Mouse (Mus musculus): ENCODE measurements around the gene Lmo7.

The Lmo7 gene

GRCm38 (mm10) chr14:101836401-101836800, 106.6 kb downstream of the Lmo7 start:
- no peak for DNase-seq (ENCODE audit: low read depth, low spot score)

- no peak for DNase-seq (ENCODE audit: low read depth, low spot score)
Measured at GRCm38 (mm10) chr14:101837176-101837575, 107.4 kb downstream of the Lmo7 start.

GRCm38 (mm10) chr14:101838231-101838839, 108.6 kb downstream of the Lmo7 start:
- DNase-seq (ENCODE audit: low read depth, low spot score) = no peak

- no peak for DNase-seq (ENCODE audit: low read depth, low spot score)
Measured at GRCm38 (mm10) chr14:101839771-101840731, 110.3 kb downstream of the Lmo7 start.

GRCm38 (mm10) chr14:101841271-101841670, 111.5 kb downstream of the Lmo7 start:
- no peak for DNase-seq (ENCODE audit: low read depth, low spot score)

- peak; percentile 9 for DNase-seq (ENCODE audit: low read depth, low spot score)
Measured at GRCm38 (mm10) chr14:101842521-101842920, 112.8 kb downstream of the Lmo7 start.

- no peak for DNase-seq (ENCODE audit: low read depth, low spot score)
Measured at GRCm38 (mm10) chr14:101843443-101843842, 113.7 kb downstream of the Lmo7 start.

- no peak for DNase-seq (ENCODE audit: low read depth, low spot score)
Measured at GRCm38 (mm10) chr14:101844467-101844866, 114.7 kb downstream of the Lmo7 start.

GRCm38 (mm10) chr14:101846097-101846882, 116.5 kb downstream of the Lmo7 start:
- no peak for DNase-seq (ENCODE audit: low read depth, low spot score)

GRCm38 (mm10) chr14:101847520-101847919, 117.8 kb downstream of the Lmo7 start:
- no peak for DNase-seq (ENCODE audit: low read depth, low spot score)

GRCm38 (mm10) chr14:101852584-101853195, 122.9 kb downstream of the Lmo7 start:
- DNase-seq (ENCODE audit: low read depth, low spot score) = no peak

- DNase-seq (ENCODE audit: low read depth, low spot score) = no peak
Measured at GRCm38 (mm10) chr14:101853207-101853606, 123.5 kb downstream of the Lmo7 start.

- no peak for DNase-seq (ENCODE audit: low read depth, low spot score)
Measured at GRCm38 (mm10) chr14:101853722-101854121, 124.0 kb downstream of the Lmo7 start.

GRCm38 (mm10) chr14:101854226-101854625, 124.5 kb downstream of the Lmo7 start:
- no peak for DNase-seq (ENCODE audit: low read depth, low spot score)

- no peak for DNase-seq (ENCODE audit: low read depth, low spot score)
Measured at GRCm38 (mm10) chr14:101859305-101859886, 129.6 kb downstream of the Lmo7 start.

GRCm38 (mm10) chr14:101862088-101862487, 132.3 kb downstream of the Lmo7 start:
- no peak for DNase-seq (ENCODE audit: low read depth, low spot score)

- no peak for DNase-seq (ENCODE audit: low read depth, low spot score)
Measured at GRCm38 (mm10) chr14:101867071-101867733, 137.4 kb downstream of the Lmo7 start.

GRCm38 (mm10) chr14:101869145-101869544, 139.4 kb downstream of the Lmo7 start:
- no peak for DNase-seq (ENCODE audit: low read depth, low spot score)

GRCm38 (mm10) chr14:101869661-101870060, 139.9 kb downstream of the Lmo7 start:
- DNase-seq (ENCODE audit: low read depth, low spot score) = no peak

- no peak for DNase-seq (ENCODE audit: low read depth, low spot score)
Measured at GRCm38 (mm10) chr14:101870171-101870902, 140.6 kb downstream of the Lmo7 start.

All from CD4-positive, CD25-positive, alpha-beta regulatory T cell, adult 2 months (primary cell).